In genomic region chr6:49136739-49137138, GRCm38 (mm10) we compare ENCODE assay signal across 23 mouse cellular contexts.
"Had no signal": no experiment of that assay in that cellular context is flagged by ENCODE, and none has a peak within 500 bp of the region (broad histone marks: within the 10 kb centered on the region; RNA-seq: fewer than 3 reads in every experiment).

No protein-coding gene starts in this region.

- ATAC-seq: inflammation-experienced regulatory T-cells, adult 6 months; midbrain, embryonic 15.5 days had no signal

- H3K4me1 ChIP-seq: limb, embryonic 15.5 days had no signal

- H3K4me3 ChIP-seq: kidney, embryonic 15.5 days; layer of hippocampus, adult 2 months; left cerebral cortex, adult 2 months; limb, embryonic 12.5 days; limb, embryonic 15.5 days; midbrain, embryonic 12.5 days; midbrain, embryonic 15.5 days; neural tube, embryonic 12.5 days; neural tube, embryonic 15.5 days; stomach, embryonic 15.5 days had no signal

- H3K27me3 ChIP-seq: kidney, embryonic 15.5 days; limb, embryonic 12.5 days; limb, embryonic 15.5 days; midbrain, embryonic 12.5 days; midbrain, embryonic 15.5 days; neural tube, embryonic 12.5 days; neural tube, embryonic 15.5 days; stomach, embryonic 15.5 days had no signal

- H3K9ac ChIP-seq: kidney, embryonic 15.5 days; limb, embryonic 12.5 days; limb, embryonic 15.5 days; midbrain, embryonic 12.5 days; midbrain, embryonic 15.5 days; neural tube, embryonic 12.5 days; neural tube, embryonic 15.5 days; stomach, embryonic 15.5 days had no signal

- H3K9me3 ChIP-seq: kidney, embryonic 15.5 days; limb, embryonic 12.5 days; limb, embryonic 15.5 days; midbrain, embryonic 12.5 days; midbrain, embryonic 15.5 days; neural tube, embryonic 12.5 days; neural tube, embryonic 15.5 days; stomach, embryonic 15.5 days had no signal

- DNase-seq: kidney, adult 11 months; kidney, adult 8-10 months; kidney, postnatal 14 days; layer of hippocampus, postnatal 36 days; left cerebral cortex, postnatal 4 days; lung, adult 2 months; lung, postnatal 14 days; lung, postnatal 4 days; retina, postnatal 1 day; right cerebral cortex, postnatal 25 days; spleen, adult 18-20 months; thymus, postnatal 25 days had no signal

- H3K4me2 ChIP-seq: kidney, embryonic 15.5 days; limb, embryonic 12.5 days; limb, embryonic 15.5 days; midbrain, embryonic 12.5 days; midbrain, embryonic 15.5 days; neural tube, embryonic 12.5 days; neural tube, embryonic 15.5 days; stomach, embryonic 15.5 days had no signal

- H3K36me3 ChIP-seq: limb, embryonic 15.5 days; midbrain, embryonic 12.5 days; midbrain, embryonic 15.5 days; neural tube, embryonic 15.5 days had no signal

- H3K27ac ChIP-seq: kidney, embryonic 15.5 days; layer of hippocampus, adult 2 months; left cerebral cortex, adult 2 months; limb, embryonic 12.5 days; limb, embryonic 15.5 days; midbrain, embryonic 12.5 days; midbrain, embryonic 15.5 days; neural tube, embryonic 12.5 days; neural tube, embryonic 15.5 days; stomach, embryonic 15.5 days had no signal
